Mouse (Mus musculus) erythroblast, embryonic 14.5 days (primary cell): ENCODE measurements around the gene Hk1. TPM values are rescaled to one million over a fixed set of nuclear protein-coding genes. Genes with fewer than 3 reads are reported as not detected.
A peak's percentile ranks its signal among the peaks of the same experiment; 100 is the strongest.

ENCODE experiments used
- H3K27me3 ChIP-seq: 2 replicates; pipeline ENCODE4 v1.6.1; 2012; ENCODE audit warnings: inconsistent platforms; ENCODE audit not compliant: control insufficient read depth
- H3K36me3 ChIP-seq: 2 replicates; pipeline ENCODE4 v1.6.1; 2012; ENCODE audit warnings: mild to moderate bottlenecking, inconsistent platforms; ENCODE audit not compliant: control insufficient read depth
- H3K4me1 ChIP-seq: 2 replicates; pipeline ENCODE4 v1.6.1; 2012; ENCODE audit warnings: inconsistent platforms; ENCODE audit not compliant: control insufficient read depth
- H3K4me3 ChIP-seq: replicated peaks from 2 replicates; pipeline ENCODE3; 2012; ENCODE audit warnings: moderate library complexity, mild to moderate bottlenecking, inconsistent platforms
- H3K9me3 ChIP-seq: 2 replicates; pipeline ENCODE4 v1.6.1; 2012; ENCODE audit warnings: low read length, inconsistent platforms, mixed read lengths; ENCODE audit not compliant: control insufficient read depth
- GATA1 ChIP-seq: IDR thresholded peaks from 2 replicates; pipeline ENCODE4 v1.6.1; 2012; ENCODE audit warnings: low read length, inconsistent platforms, mixed read lengths
- TAL1 ChIP-seq: IDR thresholded peaks from 3 replicates; pipeline ENCODE4 v1.6.1; 2012; ENCODE audit warnings: low read length, inconsistent platforms, mixed read lengths
- polyA plus RNA-seq: library from polyadenylated mRNA; stranded (reverse); fragments of >175 nt; gene quantifications from 2 replicates; pipeline ENCODE4 v1.2.3, GENCODE M21; 2012

Hk1 gene
- polyA plus RNA-seq, 1 experiment: 53.6 TPM

- peaks cover 8% of the 10 kb centered on the region for H3K9me3 ChIP-seq
- TF ChIP-seq GATA1 (no peak), TAL1 (no peak)
- no peaks in the 10 kb centered on the region; the same call in 1 of the 2 replicates for H3K27me3 ChIP-seq
- no peak overlapping the region for H3K4me3 ChIP-seq
- no peaks in the 10 kb centered on the region for H3K36me3 ChIP-seq
- H3K4me1 ChIP-seq: peaks cover 38% of the 10 kb centered on the region
Measured at GRCm38 (mm10) chr10:62242896-62243295, 136.8 kb downstream of the Hk1 start.

- TF ChIP-seq TAL1 (no peak), GATA1 (no peak)
- Histone ChIP-seq H3K36me3 (no peaks in the 10 kb centered on the region), H3K9me3 (peaks cover 8% of the 10 kb centered on the region), H3K27me3 (no peaks in the 10 kb centered on the region; the same call in 1 of the 2 replicates), H3K4me3 (no peak overlapping the region), H3K4me1 (peaks cover 40% of the 10 kb centered on the region)
Measured at GRCm38 (mm10) chr10:62242358-62242757, 137.3 kb downstream of the Hk1 start.

DNA sequence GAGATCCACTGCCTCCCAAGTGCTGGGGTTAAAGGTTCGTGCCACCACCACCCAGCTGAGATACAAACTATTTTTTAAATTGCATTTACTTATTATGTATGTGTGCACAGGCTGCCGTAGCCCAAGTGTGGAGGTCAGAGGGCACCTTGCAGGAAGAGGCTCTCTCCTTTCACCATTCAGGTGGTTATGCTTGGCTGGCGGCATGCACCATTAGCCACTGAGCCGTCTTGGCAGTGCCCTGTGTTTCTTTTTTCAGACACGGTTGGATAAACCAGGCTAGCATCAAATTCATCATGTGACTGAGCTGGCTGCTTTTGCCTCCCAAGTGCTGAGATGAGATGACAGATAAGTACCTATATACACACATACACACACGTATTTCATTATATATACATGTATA lies 140.4 kb downstream of the Hk1 start:
- TF ChIP-seq GATA1 (no peak), TAL1 (no peak)
- Histone ChIP-seq H3K9me3 (peaks cover 6% of the 10 kb centered on the region), H3K27me3 (no peaks in the 10 kb centered on the region), H3K4me3 (no peak overlapping the region), H3K36me3 (no peaks in the 10 kb centered on the region), H3K4me1 (peaks cover 66% of the 10 kb centered on the region)

GRCm38 (mm10) chr10:62238688-62239087 lies 141.0 kb downstream of the Hk1 start:
- H3K4me3 ChIP-seq: no peak overlapping the region
- H3K4me1 ChIP-seq: peaks cover 64% of the 10 kb centered on the region
- TF ChIP-seq TAL1: no peak
- no peak for TF ChIP-seq GATA1
- no peaks in the 10 kb centered on the region for H3K36me3 ChIP-seq
- H3K27me3 ChIP-seq: no peaks in the 10 kb centered on the region
- peaks cover under 1% of the 10 kb centered on the region for H3K9me3 ChIP-seq

- Histone ChIP-seq H3K9me3 (no peaks in the 10 kb centered on the region), H3K4me3 (no peak overlapping the region), H3K27me3 (no peaks in the 10 kb centered on the region), H3K36me3 (no peaks in the 10 kb centered on the region), H3K4me1 (peaks cover 67% of the 10 kb centered on the region)
- TF ChIP-seq TAL1 (peak; percentile 39; the same call in 1 of the 3 replicates), GATA1 (no peak)
Measured at GRCm38 (mm10) chr10:62237205-62237604, 142.5 kb downstream of the Hk1 start.

- Histone ChIP-seq H3K4me1 (peaks cover 74% of the 10 kb centered on the region), H3K4me3 (no peak overlapping the region), H3K9me3 (no peaks in the 10 kb centered on the region), H3K27me3 (no peaks in the 10 kb centered on the region), H3K36me3 (no peaks in the 10 kb centered on the region)
- TF ChIP-seq GATA1 (no peak), TAL1 (no peak)
Measured at GRCm38 (mm10) chr10:62236165-62236564, 143.5 kb downstream of the Hk1 start.

DNA sequence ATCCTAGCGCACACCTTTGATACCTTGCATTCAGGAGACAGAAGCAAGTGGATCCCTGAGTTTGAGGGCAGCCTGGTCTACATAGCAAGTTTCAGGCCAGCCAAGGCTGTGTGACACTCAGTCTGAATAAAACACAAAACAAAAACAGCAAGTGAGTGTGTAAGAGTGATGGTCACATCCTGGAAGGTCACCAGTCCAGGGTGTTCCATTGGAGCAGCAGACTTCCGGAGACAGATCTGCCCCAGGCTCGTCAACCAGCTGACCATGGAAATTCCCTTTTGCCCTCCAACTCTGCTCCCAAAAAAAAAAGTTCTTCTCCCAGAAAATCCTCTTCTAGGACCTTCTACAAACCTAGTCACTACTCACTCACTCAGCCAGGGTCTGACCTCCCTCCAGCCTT lies 147.9 kb downstream of the Hk1 start:
- no peak overlapping the region for H3K4me3 ChIP-seq
- H3K4me1 ChIP-seq: peaks cover 83% of the 10 kb centered on the region
- H3K27me3 ChIP-seq: peaks cover 4% of the 10 kb centered on the region
- H3K36me3 ChIP-seq: no peaks in the 10 kb centered on the region
- TF ChIP-seq TAL1 (no peak), GATA1 (no peak)
- no peaks in the 10 kb centered on the region for H3K9me3 ChIP-seq

DNA sequence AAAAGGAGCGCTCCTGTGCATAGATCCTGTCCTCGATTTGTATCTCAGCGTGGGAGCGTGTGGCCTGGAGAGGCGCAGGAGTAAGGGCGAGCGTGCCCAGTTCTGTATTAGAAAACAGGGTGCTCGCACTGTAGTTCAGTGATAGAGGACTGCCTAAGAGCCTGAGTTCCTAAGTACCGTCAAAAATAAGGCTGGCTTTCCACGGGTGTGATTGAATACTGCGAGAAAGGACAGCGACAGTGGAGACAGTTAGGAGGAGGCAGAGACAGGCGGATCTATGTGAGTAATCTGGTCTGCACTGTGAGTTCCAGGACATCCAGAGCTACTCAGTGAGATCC lies 148.3 kb downstream of the Hk1 start:
- Histone ChIP-seq H3K27me3 (peaks cover 4% of the 10 kb centered on the region), H3K36me3 (no peaks in the 10 kb centered on the region), H3K4me3 (peak overlapping the region; percentile 74), H3K9me3 (no peaks in the 10 kb centered on the region), H3K4me1 (peaks cover 83% of the 10 kb centered on the region)
- TF ChIP-seq GATA1 (no peak), TAL1 (no peak)

- peak within 1 kb of the TSS; percentile 74 for H3K4me3 ChIP-seq
- H3K4me1 ChIP-seq: peaks cover 83% of the 10 kb centered on the region
- peaks cover 4% of the 10 kb centered on the region for H3K27me3 ChIP-seq
- TF ChIP-seq GATA1: no peak
- no peak for TF ChIP-seq TAL1
- H3K9me3 ChIP-seq: no peaks in the 10 kb centered on the region
- H3K36me3 ChIP-seq: no peaks in the 10 kb centered on the region
Measured at GRCm38 (mm10) chr10:62230708-62231394, 148.9 kb downstream of the Hk1 start, which contains the start of gene Tspan15. Gene Tspan15, minus strand, starts transcription at chr10:62231251.

DNA sequence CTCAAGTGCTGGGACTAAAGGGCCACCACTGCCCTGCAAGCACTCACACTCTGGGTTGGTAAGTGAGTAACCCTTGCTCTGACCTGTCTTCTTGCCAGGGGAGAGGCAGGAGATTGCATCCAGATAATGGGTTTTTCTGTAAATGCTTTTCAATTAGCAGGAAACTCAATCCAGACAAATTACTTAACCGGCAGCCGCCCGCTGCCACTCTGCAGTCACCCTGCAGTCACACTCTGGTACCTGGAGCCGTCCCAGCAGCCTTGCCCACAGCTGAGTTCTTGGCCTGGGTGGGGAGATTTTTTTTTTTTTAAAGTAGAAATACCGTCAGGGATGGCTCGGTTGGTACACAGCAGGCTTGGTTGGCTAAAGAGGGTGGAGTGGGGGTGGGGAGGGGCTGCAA lies 151.6 kb downstream of the Hk1 start:
- Histone ChIP-seq H3K4me1 (peaks cover 66% of the 10 kb centered on the region), H3K9me3 (no peaks in the 10 kb centered on the region), H3K4me3 (no peak overlapping the region), H3K27me3 (peaks cover 4% of the 10 kb centered on the region), H3K36me3 (no peaks in the 10 kb centered on the region; the same call in 1 of the 2 replicates)
- TF ChIP-seq TAL1 (no peak), GATA1 (no peak)
